Mouse (Mus musculus): ENCODE results near the gene Lingo1.

DNA sequence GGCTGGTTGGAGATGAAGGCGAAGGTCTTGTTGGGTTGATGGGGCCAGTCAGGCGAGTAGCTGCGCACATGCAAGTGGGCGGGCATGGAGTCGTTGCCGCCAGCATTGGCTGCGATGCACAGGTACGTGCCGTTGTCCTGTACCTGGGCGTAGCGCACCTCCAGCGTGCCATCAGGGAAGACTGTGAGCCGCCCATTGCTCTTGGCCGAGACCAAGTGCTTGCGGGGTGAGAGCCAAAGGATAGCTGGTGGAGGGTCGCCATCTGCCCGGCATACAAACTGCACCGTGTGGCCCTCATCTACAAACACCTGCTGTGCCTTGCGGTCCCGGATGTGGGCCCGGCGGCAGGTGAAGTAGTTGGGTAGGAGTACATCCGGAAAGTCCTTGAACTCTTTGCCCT lies 176.6 kb downstream of the Lingo1 start:
- TF ChIP-seq CTCF (IDR thresholded peaks at IDR 0.05; ENCODE audit: low read depth, low read length), result no peak
- no peak for TF ChIP-seq GATA1 (IDR thresholded peaks at IDR 0.05; ENCODE audit: borderline replicate concordance, low read length)
- TF ChIP-seq POLR2AphosphoS5 (IDR thresholded peaks at IDR 0.05; ENCODE audit: insufficient replicate concordance, low read depth, low read length), result no peak

Data from G1E (cell line).